ENCODE assay signal across 28 mouse cellular contexts in genomic region chr6:146893890-146894289, GRCm38 (mm10). TPM values are rescaled to one million over a fixed set of nuclear protein-coding genes. Genes with fewer than 3 reads are reported as not detected.
A peak's percentile ranks its signal among the peaks of the same experiment; 100 is the strongest.
DNase-seq lines count a peak whose midpoint lies in the region; ATAC-seq and TF ChIP-seq lines count a peak whose summit lies in the region.
"Had no signal": no experiment of that assay in that cellular context is flagged by ENCODE, and none has a peak within 500 bp of the region (broad histone marks: within the 10 kb centered on the region; RNA-seq: fewer than 3 reads in every experiment).

No protein-coding gene starts in this region.

- no peak for DNase-seq in frontal cortex, postnatal 14 days (ENCODE audit: low spot score in 2 of 2)
- DNase-seq in brain, adult 2 months (ENCODE audit: low read depth, low spot score) = peak; percentile 52
- no peak for DNase-seq in right cerebral cortex, postnatal 10 days (ENCODE audit: low spot score in 2 of 2)
- DNase-seq in embryo, embryonic 10 days (ENCODE audit: low spot score) = no peak
- DNase-seq: adrenal gland, postnatal 10 days; cerebellum, adult 11 months; cerebellum, adult 9-11 months; gastrocnemius, postnatal 14 days; heart, postnatal 4 days; kidney, adult 8-10 months; kidney, postnatal 14 days; lung, embryonic 14.5 days; right cerebral cortex, postnatal 14 days; thymus, postnatal 14 days had no signal

- peaks cover 39% of the 10 kb centered on the region for H3K4me1 ChIP-seq in limb, embryonic 15.5 days

- no peaks in the 10 kb centered on the region for H3K27me3 ChIP-seq in C2C12 (ENCODE audit: control insufficient read depth, insufficient read depth, insufficient read length)
- no peaks in the 10 kb centered on the region for H3K27me3 ChIP-seq in limb, embryonic 15.5 days
- H3K27me3 ChIP-seq: heart, embryonic 15.5 days had no signal

- H3K9me3 ChIP-seq in limb, embryonic 15.5 days = no peaks in the 10 kb centered on the region
- H3K9me3 ChIP-seq: heart, embryonic 15.5 days; midbrain, embryonic 12.5 days had no signal

- H3K9ac ChIP-seq in limb, embryonic 15.5 days = no peak overlapping the region
- H3K9ac ChIP-seq: heart, embryonic 15.5 days; hindbrain, embryonic 14.5 days; liver, embryonic 14.5 days; lung, embryonic 14.5 days; midbrain, embryonic 12.5 days had no signal

- 0 out of 2 replicates have a peak overlapping the region, but pooled peaks have one; percentile 39 for H3K27ac ChIP-seq in limb, embryonic 15.5 days
- H3K27ac ChIP-seq: heart, embryonic 15.5 days; hindbrain, embryonic 14.5 days; liver, embryonic 14.5 days; midbrain, embryonic 12.5 days had no signal

- H3K79me2 ChIP-seq in C2C12 (ENCODE audit: control insufficient read depth, insufficient read depth) = peaks cover 98% of the 10 kb centered on the region

- peak; percentile 42 for ATAC-seq in frontal cortex, adult (ENCODE audit: low TSS enrichment)
- peak; percentile 78; the same call in 1 of the 2 replicates for ATAC-seq in limb, embryonic 15.5 days (ENCODE audit: insufficient number of reproducible peaks, low FRiP score, low TSS enrichment, low read depth)
- ATAC-seq: activated CD4-positive, CD25-positive, alpha-beta regulatory T cell, adult 4 months; forebrain, embryonic 14.5 days had no signal

- TF ChIP-seq CTCF in C2C12 (IDR thresholded peaks at IDR 0.05; ENCODE audit: control insufficient read depth, insufficient read depth, insufficient read length) = no peak

- H3K79me3 ChIP-seq in C2C12 (ENCODE audit: low read depth) = peaks cover 93% of the 10 kb centered on the region

- peaks cover 38% of the 10 kb centered on the region for H3K36me3 ChIP-seq in C2C12 (ENCODE audit: control insufficient read depth, insufficient read depth)
- H3K36me3 ChIP-seq in limb, embryonic 15.5 days = no peaks in the 10 kb centered on the region
- H3K36me3 ChIP-seq: heart, embryonic 15.5 days; midbrain, embryonic 12.5 days had no signal

- 33% methylated on average over 2 of the region's 2 CpGs for WGBS in limb, embryonic 15.5 days

- H3K4me2 ChIP-seq in limb, embryonic 15.5 days = no peak overlapping the region
- H3K4me2 ChIP-seq: heart, embryonic 15.5 days; hindbrain, embryonic 14.5 days; lung, embryonic 14.5 days; midbrain, embryonic 12.5 days had no signal

- no peak overlapping the region for H3K4me3 ChIP-seq in C2C12 (ENCODE audit: insufficient read depth, poor library complexity, severe bottlenecking)
- H3K4me3 ChIP-seq in limb, embryonic 15.5 days = no peak overlapping the region
- H3K4me3 ChIP-seq: heart, embryonic 15.5 days; midbrain, embryonic 12.5 days had no signal

- no peak overlapping the region for H3ac ChIP-seq in C2C12 (ENCODE audit: control insufficient read depth, insufficient read length, low read depth)

TF ChIP-seq in C2C12, 6 proteins besides CTCF, POLR2A, EP300 and RAD21:
- TF ChIP-seq MYOG (IDR thresholded peaks at IDR 0.05; ENCODE audit: control insufficient read depth, extremely low read depth, insufficient read length) (no peak), MAX (IDR thresholded peaks at IDR 0.05) (peak; percentile 37)
TF ChIP-seq in C2C12: peak in this region for 1.

RNA-seq across cellular contexts. Expression of gene Ppfibp1, which starts 5.6 kb away (rescaled TPM):
- 61.1 TPM for polyA plus RNA-seq in C2C12 (2012; fragmentation: generic; extraction: Trizol)
- 60.8 and 63.5 TPM in 2 replicates for polyA plus RNA-seq in limb, embryonic 15.5 days (2015; fragmentation: Nextera tagmentation; extraction: Ambion mirVana)

RNA-seq across cellular contexts. Expression of gene Smco2, which starts 44.0 kb away (rescaled TPM):
- polyA plus RNA-seq in C2C12 (2012; fragmentation: generic; extraction: Trizol) = not detected
- not detected in 2 replicates for polyA plus RNA-seq in limb, embryonic 15.5 days (2015; fragmentation: Nextera tagmentation; extraction: Ambion mirVana)
- polyA plus RNA-seq: activated CD4-positive, CD25-positive, alpha-beta regulatory T cell, adult 4 months; embryonic facial prominence, embryonic 11.5 days; forebrain, embryonic 14.5 days; hindbrain, embryonic 14.5 days; intestine, embryonic 14.5 days; limb, embryonic 11.5 days; liver, embryonic 14.5 days; lung, embryonic 14.5 days; midbrain, embryonic 12.5 days; spleen, adult 2 months; stomach, embryonic 14.5 days had no signal
